Mouse (Mus musculus) midbrain, embryonic 14.5 days (tissue): ENCODE data around the gene Gmfb. TPM values are rescaled to one million over a fixed set of nuclear protein-coding genes. Genes with fewer than 3 reads are reported as not detected.

Experiments
- ATAC-seq: fragments of 200-750 bp; cut with Nextera tagmentation; 2 replicates; pipeline ENCODE4 v1.8.0; 2017; ENCODE audit warnings: moderate number of reproducible peaks, moderate library complexity; ENCODE audit not compliant: low FRiP score, low TSS enrichment
- DNase-seq: peaks from one replicate; pipeline ENCODE4 v3.0.0-alpha.2; 2015
- H3K27ac ChIP-seq: fragments of 300-500 bp; sonication (generic); replicated peaks from 2 replicates; pipeline ENCODE4 v1.5.1; 2014; ENCODE audit warnings: mild to moderate bottlenecking, low read depth, low read length, moderate library complexity
- H3K27me3 ChIP-seq: fragments of 300-500 bp; sonication (generic); 2 replicates; pipeline ENCODE4 v1.6.1; 2014; ENCODE audit warnings: low read length, control low read depth, mixed read lengths; ENCODE audit not compliant: control insufficient read depth, insufficient read depth
- H3K36me3 ChIP-seq: fragments of 300-500 bp; sonication (generic); 2 replicates; pipeline ENCODE4 v1.6.1; 2014; ENCODE audit warnings: low read length, control low read depth; ENCODE audit not compliant: control insufficient read depth, insufficient read depth
- H3K4me1 ChIP-seq: fragments of 300-500 bp; sonication (generic); 2 replicates; pipeline ENCODE4 v1.6.1; 2014; ENCODE audit warnings: mild to moderate bottlenecking, antibody characterized with exemption, low read length, control low read depth; ENCODE audit not compliant: control insufficient read depth, insufficient read depth
- H3K4me2 ChIP-seq: fragments of 300-500 bp; sonication (generic); 2 replicates; pipeline ENCODE4 v1.6.1; 2014; ENCODE audit warnings: mild to moderate bottlenecking, low read length, moderate library complexity
- H3K4me3 ChIP-seq: fragments of 300-500 bp; sonication (generic); replicated peaks from 2 replicates; pipeline ENCODE4 v1.5.1; 2014; ENCODE audit warnings: low read depth, low read length
- H3K9ac ChIP-seq: fragments of 300-500 bp; sonication (generic); replicated peaks from 2 replicates; pipeline ENCODE4 v1.6.1; 2014; ENCODE audit warnings: mild to moderate bottlenecking, low read length, moderate library complexity
- H3K9me3 ChIP-seq: fragments of 300-500 bp; sonication (generic); 2 replicates; pipeline ENCODE4 v1.6.1; 2016; ENCODE audit warnings: low read length, control low read depth, mixed read lengths; ENCODE audit not compliant: control insufficient read depth
- WGBS: fragments of 180-500 bp; shearing (Covaris S2); extraction: QIAGEN DNeasy Blood & Tissue Kit; methylation state at CpG from one replicate; pipeline ENCODE4 v1.1.7; 2014; 5-methylcytosine and 5-hydroxymethylcytosine counted together
- polyA plus RNA-seq: library from polyadenylated mRNA; unstranded; fragments of >200 nt; fragmentation: Nextera tagmentation; extraction: Ambion mirVana; gene quantifications from 2 replicates; pipeline ENCODE4 v1.2.1, GENCODE M21; 2014

Gene Gmfb
- 118 and 155 TPM in 2 replicates for polyA plus RNA-seq

DNA sequence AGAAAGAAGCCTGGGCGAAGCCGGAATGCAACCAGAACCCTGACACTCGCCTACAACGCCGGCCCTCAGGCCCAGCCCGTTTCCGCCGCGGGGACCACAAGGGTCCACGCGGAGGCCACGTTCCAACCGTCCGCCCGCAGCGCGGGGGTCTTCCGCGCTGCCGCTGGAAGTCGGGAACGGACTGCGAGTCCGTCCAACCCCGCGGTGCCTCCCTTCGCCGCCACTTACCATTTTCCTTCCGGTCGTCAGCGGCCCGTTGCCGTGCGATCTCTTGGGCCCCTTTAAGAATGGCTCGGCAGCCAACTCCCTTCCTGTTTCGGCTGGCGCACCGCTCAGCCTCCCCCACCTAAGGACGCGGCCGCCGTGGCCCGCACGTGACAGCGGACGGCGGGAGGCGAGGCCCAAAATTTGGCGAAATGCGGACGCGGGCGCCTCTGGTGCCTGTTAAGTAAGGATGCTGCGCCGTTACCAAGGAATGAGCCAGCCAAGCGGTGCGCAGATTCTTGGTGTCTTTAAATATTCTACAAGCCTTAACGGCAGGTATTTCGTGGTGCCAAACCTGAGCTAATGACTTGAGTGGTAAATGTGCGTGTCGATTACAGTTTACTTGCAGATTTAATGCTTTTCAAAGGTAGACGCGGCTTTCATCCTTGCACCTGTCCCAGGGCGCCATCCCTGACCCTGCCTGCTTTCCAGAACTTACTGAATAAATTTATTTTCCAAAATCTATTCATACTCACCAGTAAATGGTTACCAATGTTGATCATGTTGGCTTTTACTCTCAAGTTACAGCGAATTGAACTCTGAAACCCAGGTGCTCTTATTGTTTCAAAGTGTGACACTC lies at the start of gene Gmfb:
Gene Gmfb (minus strand): TSS at position 370 of the 844 bp plus-strand sequence.
- peak within 1 kb of the TSS; percentile 88 for H3K9ac ChIP-seq
- peaks cover 4% of the 10 kb centered on the region; the same call in 1 of the 2 replicates for H3K36me3 ChIP-seq
- H3K27me3 ChIP-seq = no peaks in the 10 kb centered on the region
- DNase-seq (peak; percentile 97), ATAC-seq (peak; percentile 98)
- under 1% methylated on average over 63 of the region's 65 CpGs for WGBS
- peak within 1 kb of the TSS; percentile 88 for H3K4me3 ChIP-seq
- peak within 1 kb of the TSS; percentile 83 for H3K27ac ChIP-seq
- peak within 1 kb of the TSS; percentile 69 for H3K4me2 ChIP-seq
- H3K4me1 ChIP-seq = peaks cover 15% of the 10 kb centered on the region
- no peaks in the 10 kb centered on the region for H3K9me3 ChIP-seq

DNA sequence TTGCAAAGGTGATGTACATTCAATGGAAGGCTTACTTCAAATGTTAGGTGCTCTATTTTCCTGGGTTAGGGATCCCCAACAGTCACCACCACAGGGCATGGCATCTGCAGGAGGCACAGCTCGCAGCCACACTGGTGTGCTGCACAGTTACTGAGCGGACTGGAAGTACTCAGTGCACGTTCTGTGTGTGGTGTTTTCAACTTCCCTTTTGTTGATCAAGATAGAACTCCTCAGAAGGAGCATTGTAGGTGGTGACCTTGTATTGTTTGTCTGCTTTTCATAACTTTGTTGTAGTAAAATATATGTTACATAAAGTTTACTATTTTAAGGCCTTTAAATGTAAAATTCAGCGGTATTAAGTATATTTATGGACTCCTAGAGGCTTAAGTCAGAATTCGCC lies 40.9 kb upstream of the Gmfb start:
- H3K9ac ChIP-seq = no peak overlapping the region
- H3K9me3 ChIP-seq = no peaks in the 10 kb centered on the region
- 92% methylated on average over 5 of the region's 5 CpGs for WGBS
- H3K36me3 ChIP-seq = no peaks in the 10 kb centered on the region
- no peaks in the 10 kb centered on the region for H3K4me1 ChIP-seq
- no peak overlapping the region for H3K27ac ChIP-seq
- ATAC-seq = no peak
- DNase-seq = no peak
- H3K4me2 ChIP-seq = no peak overlapping the region
- no peak overlapping the region for H3K4me3 ChIP-seq
- no peaks in the 10 kb centered on the region for H3K27me3 ChIP-seq

DNA sequence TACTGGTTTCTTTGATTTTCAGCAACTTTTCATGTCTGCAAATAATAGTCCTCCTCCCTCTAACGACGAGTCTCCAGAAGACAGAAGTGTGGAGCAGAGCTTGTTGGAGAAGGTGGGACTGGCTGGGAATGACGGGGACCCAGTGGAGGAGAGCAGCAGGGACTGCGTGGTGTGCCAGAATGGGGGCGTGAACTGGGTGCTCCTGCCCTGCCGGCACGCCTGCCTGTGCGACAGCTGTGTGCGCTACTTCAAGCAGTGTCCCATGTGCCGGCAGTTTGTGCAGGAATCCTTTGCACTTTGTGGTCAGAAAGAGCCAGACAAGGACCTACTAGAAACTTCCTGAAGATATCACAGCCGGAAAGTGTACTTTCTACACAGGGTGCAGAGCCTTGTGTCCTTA lies 31.6 kb upstream of the Gmfb start:
- ATAC-seq (no peak), DNase-seq (no peak)
- H3K27me3 ChIP-seq = no peaks in the 10 kb centered on the region
- H3K9me3 ChIP-seq = no peaks in the 10 kb centered on the region
- no peak overlapping the region for H3K27ac ChIP-seq
- H3K4me1 ChIP-seq = no peaks in the 10 kb centered on the region
- no peak overlapping the region for H3K9ac ChIP-seq
- H3K36me3 ChIP-seq = 0 out of 2 replicates have a peak, but pooled peaks cover 6% of the 10 kb centered on the region
- no peak overlapping the region for H3K4me3 ChIP-seq
- WGBS = 88% methylated on average over 11 of the region's 11 CpGs
- no peak overlapping the region for H3K4me2 ChIP-seq

DNA sequence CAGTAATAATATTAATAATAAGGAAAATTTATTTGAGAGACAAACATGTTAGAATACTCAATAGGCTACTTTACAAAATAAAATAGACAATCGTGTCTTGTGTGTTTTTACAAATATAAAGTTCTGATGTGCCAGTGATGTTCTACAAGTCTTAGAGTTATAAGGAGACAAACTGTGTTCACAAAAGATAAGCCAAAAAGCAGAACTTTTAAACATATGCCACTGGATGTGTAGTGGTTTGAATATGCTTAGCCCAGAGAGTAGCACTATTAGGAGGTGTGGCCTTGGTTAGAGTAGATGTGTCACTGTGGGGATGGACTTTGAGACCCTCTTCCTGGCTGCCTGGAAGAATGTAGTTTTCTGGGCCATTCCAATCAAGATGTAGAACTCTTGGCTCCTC lies 27.7 kb upstream of the Gmfb start:
- 94% methylated on average over 1 of the region's 1 CpGs for WGBS
- no peak for DNase-seq
- no peak overlapping the region for H3K9ac ChIP-seq
- no peaks in the 10 kb centered on the region for H3K27me3 ChIP-seq
- no peaks in the 10 kb centered on the region for H3K4me1 ChIP-seq
- H3K36me3 ChIP-seq = peaks cover 11% of the 10 kb centered on the region
- no peak overlapping the region for H3K4me3 ChIP-seq
- ATAC-seq = no peak
- no peaks in the 10 kb centered on the region for H3K9me3 ChIP-seq
- H3K27ac ChIP-seq = no peak overlapping the region
- no peak overlapping the region for H3K4me2 ChIP-seq

DNA sequence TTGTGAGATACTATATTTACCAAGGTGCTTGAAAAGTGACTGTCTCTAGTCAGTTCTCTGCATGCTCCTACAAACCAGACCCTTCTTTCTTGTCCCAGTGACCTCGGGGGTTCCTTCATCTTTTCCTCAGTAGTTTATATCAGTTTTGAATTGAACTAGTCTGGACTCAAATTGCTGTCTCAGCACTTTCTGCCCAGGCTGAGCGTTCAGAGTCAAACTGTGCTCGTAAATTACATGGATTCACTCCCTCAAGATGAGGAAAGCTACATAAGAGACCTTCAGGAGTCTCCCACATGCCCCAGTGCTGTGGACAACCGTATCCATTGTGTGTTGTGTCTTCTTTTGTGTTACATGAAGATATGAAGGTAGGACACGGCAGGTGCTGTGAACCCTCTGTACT lies 26.7 kb upstream of the Gmfb start:
- Histone ChIP-seq H3K4me3 (no peak overlapping the region), H3K9ac (no peak overlapping the region), H3K4me1 (no peaks in the 10 kb centered on the region), H3K36me3 (peaks cover 9% of the 10 kb centered on the region), H3K27ac (no peak overlapping the region), H3K27me3 (no peaks in the 10 kb centered on the region), H3K4me2 (no peak overlapping the region), H3K9me3 (no peaks in the 10 kb centered on the region)
- no peak for ATAC-seq
- 89% methylated on average over 5 of the region's 5 CpGs for WGBS
- DNase-seq = no peak

DNA sequence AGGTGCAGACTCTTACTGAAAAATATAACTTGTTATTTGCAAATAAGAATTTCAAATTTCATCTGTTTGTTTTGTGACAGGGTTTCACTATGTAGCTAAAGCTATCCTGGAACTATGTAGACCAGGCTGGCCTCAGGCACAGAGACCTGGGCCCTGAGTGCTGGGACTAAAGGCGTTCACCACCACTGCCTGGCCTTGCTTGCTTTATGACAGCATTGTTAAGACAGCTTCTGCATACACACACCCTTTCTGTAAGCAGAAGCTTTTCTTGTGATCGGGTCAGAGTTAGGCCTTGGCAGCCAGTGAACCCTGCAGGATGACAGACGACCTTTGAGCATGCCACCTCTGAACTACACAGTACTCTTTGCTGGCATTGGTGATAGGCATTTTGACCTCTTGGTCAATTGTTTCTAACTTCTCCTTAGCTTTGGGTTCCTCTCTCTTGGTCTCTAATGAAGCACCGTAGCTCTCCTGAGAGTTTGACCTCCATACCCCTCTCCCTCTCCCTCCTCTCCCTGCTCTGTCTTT lies 26.1 kb upstream of the Gmfb start:
- peaks cover 6% of the 10 kb centered on the region for H3K36me3 ChIP-seq
- no peak for ATAC-seq
- no peak for DNase-seq
- WGBS = 91% methylated on average over 4 of the region's 4 CpGs
- H3K9ac ChIP-seq = no peak overlapping the region
- H3K9me3 ChIP-seq = no peaks in the 10 kb centered on the region
- H3K4me1 ChIP-seq = no peaks in the 10 kb centered on the region
- no peaks in the 10 kb centered on the region for H3K27me3 ChIP-seq
- H3K4me2 ChIP-seq = no peak overlapping the region
- no peak overlapping the region for H3K27ac ChIP-seq
- no peak overlapping the region for H3K4me3 ChIP-seq

DNA sequence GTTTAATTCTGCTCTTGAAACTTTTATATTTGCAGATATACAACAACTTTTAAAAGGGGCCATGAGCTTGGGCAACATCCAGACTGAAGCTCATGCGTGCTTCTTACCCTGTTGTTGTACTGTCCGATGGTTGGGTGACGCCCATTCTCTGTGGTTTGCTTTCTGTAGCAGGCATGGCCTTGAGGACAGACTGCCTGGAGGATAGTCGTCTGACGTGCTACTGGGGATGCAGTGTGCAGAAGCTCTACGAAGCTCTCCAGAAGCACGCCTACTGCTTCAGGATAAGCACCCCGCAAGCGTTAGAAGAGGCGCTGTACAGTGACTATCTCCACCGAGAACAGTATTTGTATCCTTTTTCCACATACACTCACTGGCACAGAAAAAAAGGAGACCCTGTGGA lies 23.7 kb upstream of the Gmfb start:
- DNase-seq (no peak), ATAC-seq (no peak)
- Histone ChIP-seq H3K36me3 (peaks cover 18% of the 10 kb centered on the region), H3K9ac (no peak overlapping the region), H3K27ac (no peak overlapping the region), H3K27me3 (no peaks in the 10 kb centered on the region), H3K4me3 (no peak overlapping the region), H3K4me1 (no peaks in the 10 kb centered on the region), H3K9me3 (no peaks in the 10 kb centered on the region), H3K4me2 (no peak overlapping the region)
- WGBS = 97% methylated on average over 11 of the region's 11 CpGs

DNA sequence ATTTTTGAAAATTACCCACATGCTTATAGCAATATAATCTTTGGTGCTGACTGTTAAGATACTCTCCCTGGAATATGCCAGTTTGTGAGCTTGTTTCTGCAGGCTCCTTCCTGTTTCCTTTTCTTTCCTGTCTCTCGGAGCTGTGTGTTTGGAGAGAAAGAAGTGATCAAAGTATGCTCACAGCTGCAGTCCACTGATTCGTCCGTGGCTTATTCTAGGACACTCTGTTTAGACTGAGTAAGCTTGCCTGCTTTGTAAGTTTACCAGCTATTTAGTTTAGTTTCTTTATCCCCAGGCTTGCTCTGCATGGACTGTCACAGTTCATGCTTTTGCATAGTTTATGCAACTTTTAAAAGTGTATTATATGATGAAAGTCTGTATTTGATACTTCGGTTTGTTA lies 17.3 kb upstream of the Gmfb start:
- H3K9me3 ChIP-seq = no peaks in the 10 kb centered on the region
- H3K36me3 ChIP-seq = peaks cover 16% of the 10 kb centered on the region
- H3K27ac ChIP-seq = no peak overlapping the region
- H3K9ac ChIP-seq = no peak overlapping the region
- ATAC-seq = no peak
- no peak for DNase-seq
- H3K27me3 ChIP-seq = no peaks in the 10 kb centered on the region
- no peaks in the 10 kb centered on the region for H3K4me1 ChIP-seq
- no peak overlapping the region for H3K4me3 ChIP-seq
- H3K4me2 ChIP-seq = no peak overlapping the region
- WGBS = 62% methylated on average over 4 of the region's 4 CpGs
